Mouse (Mus musculus) stomach, postnatal 0 days (tissue): ENCODE measurements at regions not wholly inside any gene's neighbourhood (a gene's known extent, or its start where the extent isn't known, plus 50 kb on each side); places are given as distances from the start of the nearest gene placed in this dataset.

Source experiments
- CTCF ChIP-seq: IDR thresholded peaks from 2 replicates; pipeline ENCODE4 v1.5.1; 2016; ENCODE audit warnings: antibody characterized with exemption, low read depth, mild to moderate bottlenecking, moderate library complexity
- EP300 ChIP-seq: optimal IDR thresholded peaks from 2 replicates; pipeline ENCODE3; 2016; ENCODE audit warnings: antibody characterized with exemption

- TF ChIP-seq EP300, result no peak
- TF ChIP-seq CTCF, result no peak
Measured at GRCm38 (mm10) chr10:66770161-66771030, 325.5 kb upstream of the Jmjd1c start.
